Mouse (Mus musculus): ENCODE results near the gene Prn. TPM values are rescaled to one million over a fixed set of nuclear protein-coding genes. Genes with fewer than 3 reads are reported as not detected.

Gene Prn
- polyA plus RNA-seq, 1 experiment from 2014 or later, result not detected

DNA sequence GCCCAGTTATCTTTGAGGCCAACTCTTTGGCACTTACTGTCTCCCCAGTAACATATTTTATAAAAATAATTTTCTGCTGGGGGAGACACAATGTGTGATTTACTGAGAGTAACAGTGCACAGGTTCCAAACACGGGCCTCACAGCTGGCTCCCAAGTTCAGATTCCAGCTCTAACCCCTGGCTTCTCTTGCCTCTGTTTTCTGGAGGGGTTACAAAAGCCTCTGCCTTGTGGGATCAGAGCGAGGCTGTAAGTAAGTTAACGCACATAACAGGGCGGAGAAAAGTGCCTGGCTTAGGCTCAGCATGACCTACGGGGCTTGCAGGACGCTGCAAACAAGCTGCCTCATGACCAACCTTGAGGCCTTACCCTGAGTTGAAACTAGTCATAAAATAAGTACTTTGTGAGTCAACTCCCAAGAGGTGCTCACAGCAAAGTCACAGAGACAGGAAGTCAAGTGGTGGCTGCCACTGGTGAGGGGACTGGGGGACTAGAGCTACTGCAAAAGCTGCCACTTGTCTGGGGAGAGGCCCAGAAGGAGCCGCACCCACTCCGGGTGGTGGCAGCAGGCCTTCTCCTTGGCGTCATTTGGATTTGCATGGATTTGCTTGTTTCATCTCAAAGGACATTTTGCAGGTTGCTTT lies 94.9 kb downstream of the Prn start:
- H3K4me2 ChIP-seq, result no peak overlapping the region
- no peaks in the 10 kb centered on the region for H3K9me3 ChIP-seq (replicated peaks)
- no peak overlapping the region for H3K27ac ChIP-seq
- no peaks in the 10 kb centered on the region for H3K27me3 ChIP-seq
- no peaks in the 10 kb centered on the region for H3K4me1 ChIP-seq
- no peak overlapping the region for H3K9ac ChIP-seq
- WGBS, result 83% methylated on average over 9 of the region's 9 CpGs
- ATAC-seq, result no peak
- H3K4me3 ChIP-seq, result no peak overlapping the region
- peaks cover 88% of the 10 kb centered on the region for H3K36me3 ChIP-seq (ENCODE audit: poor library complexity, severe bottlenecking)

DNA sequence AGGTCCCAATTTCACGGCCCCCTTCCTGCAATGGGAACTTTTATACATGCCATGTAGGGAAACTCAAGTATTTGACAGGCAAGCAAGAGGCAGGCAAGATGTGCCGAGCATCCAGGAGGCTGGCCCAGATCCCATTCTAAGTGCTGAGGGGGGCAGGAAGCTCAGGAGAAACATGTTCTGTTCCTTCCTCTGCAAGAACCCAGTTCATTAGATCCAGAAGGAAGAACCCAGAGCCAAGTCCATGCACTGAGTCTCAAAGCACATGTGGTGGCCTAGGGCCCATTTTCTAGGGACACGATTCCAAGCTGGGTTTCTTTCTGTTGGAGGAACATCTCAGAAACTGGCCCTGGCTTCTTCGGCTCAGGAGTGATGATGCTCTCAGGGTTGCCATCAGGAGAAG lies 95.7 kb downstream of the Prn start:
- Histone ChIP-seq H3K36me3 (ENCODE audit: poor library complexity, severe bottlenecking) (peaks cover 88% of the 10 kb centered on the region), H3K4me1 (no peaks in the 10 kb centered on the region), H3K9me3 (replicated peaks) (no peaks in the 10 kb centered on the region), H3K9ac (no peak overlapping the region), H3K27me3 (no peaks in the 10 kb centered on the region), H3K27ac (no peak overlapping the region), H3K4me2 (no peak overlapping the region), H3K4me3 (no peak overlapping the region)
- ATAC-seq, result no peak
- WGBS, result 92% methylated on average over 4 of the region's 4 CpGs

Other genes starting within 250 kb of the Prn start
- gene Erv3, start 50.2 kb upstream of the Prn start, polyA plus RNA-seq (2015; fragmentation: Nextera tagmentation; extraction: Ambion mirVana), result not detected in 2 replicates
- 103 and 110 TPM in 2 replicates for gene Prnp, start within 50 bp of the Prn start, polyA plus RNA-seq (2015; fragmentation: Nextera tagmentation; extraction: Ambion mirVana)
- gene Prnd, start 40.9 kb downstream of the Prn start, polyA plus RNA-seq (2015; fragmentation: Nextera tagmentation; extraction: Ambion mirVana), result 7.3 and 7.7 TPM in 2 replicates
- 21.1 and 22.1 TPM in 2 replicates for gene Rassf2, start 120.3 kb downstream of the Prn start, polyA plus RNA-seq (2015; fragmentation: Nextera tagmentation; extraction: Ambion mirVana)
- 16.6 and 19.1 TPM in 2 replicates for gene Slc23a2, start 235.2 kb downstream of the Prn start, polyA plus RNA-seq (2015; fragmentation: Nextera tagmentation; extraction: Ambion mirVana)